Mouse (Mus musculus) CH12.LX (cell line): ENCODE data around the gene Trpv1. TPM values are rescaled to one million over a fixed set of nuclear protein-coding genes. Genes with fewer than 3 reads are reported as not detected.

Experiments used
- DNase-seq: peaks from one replicate; pipeline ENCODE4 v3.0.0-alpha.2; 2013; ENCODE audit errors: extremely low read depth
- H3K27ac ChIP-seq: 2 replicates; pipeline ENCODE4 v1.5.1; 2012; ENCODE audit warnings: low read depth, mild to moderate bottlenecking, control low read depth, moderate library complexity; ENCODE audit not compliant: insufficient read depth
- H3K27me3 ChIP-seq: replicated peaks from 2 replicates; pipeline ENCODE3; 2012; ENCODE audit warnings: inconsistent platforms
- H3K36me3 ChIP-seq, 2 experiments: replicated peaks in 1 of 2; 2 replicates each; pipeline versions ENCODE3 to v1.6.1; 2012; ENCODE audit warnings: inconsistent platforms in 1 of 2, low read length in 1 of 2, mild to moderate bottlenecking in 1 of 2, mixed read lengths in 1 of 2, moderate library complexity in 1 of 2; ENCODE audit not compliant: control insufficient read depth in 1 of 2, insufficient read depth in 1 of 2
- H3K4me1 ChIP-seq, 2 experiments: 2 replicates each; pipeline ENCODE4 v1.6.1; 2012; ENCODE audit warnings: inconsistent platforms in 1 of 2, moderate library complexity in 1 of 2; ENCODE audit not compliant: insufficient read depth in 2 of 2, control insufficient read depth in 1 of 2
- H3K4me2 ChIP-seq: 2 replicates; pipeline ENCODE4 v1.6.1; 2012; ENCODE audit warnings: low read depth, mild to moderate bottlenecking, control low read depth; ENCODE audit not compliant: poor library complexity, insufficient read depth, severe bottlenecking
- H3K4me3 ChIP-seq, 3 experiments: fragments of 150-350 bp in 1 of 3; sonication (generic) in 1 of 3; replicated peaks in 1 of 3; 2 replicates each; pipeline versions ENCODE3 to v1.5.1; 2011 to 2012; ENCODE audit warnings: low read depth in 2 of 3, low read length in 2 of 3, mild to moderate bottlenecking in 2 of 3, moderate library complexity in 2 of 3, control low read depth in 1 of 3, improper control_type of control experiment in 1 of 3, inconsistent platforms in 1 of 3, mixed read lengths in 1 of 3; ENCODE audit not compliant: poor library complexity in 1 of 3
- H3K79me2 ChIP-seq: replicated peaks from 2 replicates; pipeline ENCODE4 v1.6.1; 2012; ENCODE audit warnings: mild to moderate bottlenecking, moderate library complexity; ENCODE audit not compliant: control insufficient read depth, poor library complexity, insufficient read depth, severe bottlenecking; ENCODE audit errors: extremely low read depth
- H3K9ac ChIP-seq: 2 replicates; pipeline ENCODE4 v1.6.1; 2012; ENCODE audit warnings: low read depth, mild to moderate bottlenecking, control low read depth, moderate library complexity; ENCODE audit not compliant: insufficient read depth
- H3K9me3 ChIP-seq: replicated peaks from 2 replicates; pipeline ENCODE3; 2012; ENCODE audit warnings: low read length, inconsistent platforms, mixed read lengths
- CHD1 ChIP-seq: IDR thresholded peaks from 2 replicates; pipeline ENCODE4 v1.6.1; 2012; ENCODE audit warnings: low read depth, low read length, improper control_type of control experiment, inconsistent platforms
- CTCF ChIP-seq, 2 experiments: IDR thresholded peaks in 1 of 2; conservative IDR thresholded peaks in 1 of 2; 2 replicates each; pipeline ENCODE4 v1.5.1; 2011 to 2012; ENCODE audit warnings: low read depth in 2 of 2, low read length in 2 of 2, improper control_type of control experiment in 1 of 2, inconsistent platforms in 1 of 2, mild to moderate bottlenecking in 1 of 2, moderate library complexity in 1 of 2
- E2F4 ChIP-seq: IDR thresholded peaks from 2 replicates; pipeline ENCODE4 v1.6.1; 2011; ENCODE audit warnings: low read depth, low read length, improper control_type of control experiment; ENCODE audit not compliant: insufficient replicate concordance
- EP300 ChIP-seq: IDR thresholded peaks from 2 replicates; pipeline ENCODE4 v1.6.1; 2011; ENCODE audit warnings: low read length, improper control_type of control experiment
- ETS1 ChIP-seq: conservative IDR thresholded peaks from 2 replicates; pipeline ENCODE4 v1.6.1; 2012; ENCODE audit warnings: low read depth, mild to moderate bottlenecking, inconsistent platforms, low read length, improper control_type of control experiment, moderate library complexity
- JUN ChIP-seq: IDR thresholded peaks from 2 replicates; pipeline ENCODE4 v1.6.1; 2011; ENCODE audit warnings: low read depth, mild to moderate bottlenecking, low read length, improper control_type of control experiment, moderate library complexity; ENCODE audit not compliant: insufficient read depth
- MAFK ChIP-seq: IDR thresholded peaks from 2 replicates; pipeline ENCODE4 v1.6.1; 2011; ENCODE audit warnings: low read length, improper control_type of control experiment; ENCODE audit not compliant: insufficient replicate concordance
- MAZ ChIP-seq: IDR thresholded peaks from 2 replicates; pipeline ENCODE4 v1.6.1; 2012; ENCODE audit warnings: low read depth, mild to moderate bottlenecking, inconsistent platforms, low read length, improper control_type of control experiment, moderate library complexity
- NELFE ChIP-seq: IDR thresholded peaks from 2 replicates; pipeline ENCODE4 v1.6.1; 2011; ENCODE audit warnings: low read depth, low read length, improper control_type of control experiment
- NRF1 ChIP-seq: IDR thresholded peaks from 2 replicates; pipeline ENCODE4 v1.6.1; 2014; ENCODE audit warnings: low read depth, mild to moderate bottlenecking, inconsistent platforms, low read length, improper control_type of control experiment, moderate library complexity
- PAX5 ChIP-seq: IDR thresholded peaks from 2 replicates; pipeline ENCODE4 v1.6.1; 2012; ENCODE audit warnings: low read length, inconsistent platforms, mixed read lengths
- POLR2A ChIP-seq: IDR thresholded peaks from 2 replicates; pipeline ENCODE4 v1.6.1; 2011; ENCODE audit warnings: low read depth, mild to moderate bottlenecking, improper control_type of control experiment, low read length
- POLR2AphosphoS2 ChIP-seq: IDR thresholded peaks from 2 replicates; pipeline ENCODE4 v1.6.1; 2011; ENCODE audit warnings: low read depth, low read length, improper control_type of control experiment
- RAD21 ChIP-seq: IDR thresholded peaks from 2 replicates; pipeline ENCODE4 v1.6.1; 2011; ENCODE audit warnings: low read depth, mild to moderate bottlenecking, low read length, improper control_type of control experiment, moderate library complexity
- SMC3 ChIP-seq: IDR thresholded peaks from 2 replicates; pipeline ENCODE4 v1.6.1; 2011; ENCODE audit warnings: low read depth, low read length, improper control_type of control experiment
- TCF12 ChIP-seq: IDR thresholded peaks from 2 replicates; pipeline ENCODE4 v1.6.1; 2014; ENCODE audit warnings: low read depth, mild to moderate bottlenecking, inconsistent platforms, low read length, improper control_type of control experiment
- UBTF ChIP-seq: IDR thresholded peaks from 2 replicates; pipeline ENCODE4 v1.6.1; 2012; ENCODE audit warnings: low read depth, mild to moderate bottlenecking, inconsistent platforms, low read length, improper control_type of control experiment, moderate library complexity
- USF1 ChIP-seq: IDR thresholded peaks from 2 replicates; pipeline ENCODE4 v1.6.1; 2014; ENCODE audit warnings: low read depth, mild to moderate bottlenecking, inconsistent platforms, low read length, improper control_type of control experiment
- USF2 ChIP-seq: conservative IDR thresholded peaks from 2 replicates; pipeline ENCODE4 v1.6.1; 2011; ENCODE audit warnings: low read depth, low read length, improper control_type of control experiment
- ZKSCAN1 ChIP-seq: IDR thresholded peaks from 2 replicates; pipeline ENCODE4 v1.6.1; 2012; ENCODE audit warnings: low read depth, inconsistent platforms, low read length, improper control_type of control experiment, borderline replicate concordance
- ZMIZ1 ChIP-seq: IDR thresholded peaks from 2 replicates; pipeline ENCODE4 v1.6.1; 2012; ENCODE audit warnings: low read depth, mild to moderate bottlenecking, inconsistent platforms, low read length, improper control_type of control experiment
- ZNF384 ChIP-seq: IDR thresholded peaks from 2 replicates; pipeline ENCODE4 v1.6.1; 2012; ENCODE audit warnings: low read depth, low read length, improper control_type of control experiment, inconsistent platforms
- dilution Hi-C: fragments of 300-500 bp; cut with MboI; formaldehyde crosslinking; loops from 2 replicates; pipeline ENCODE4 v1.14.3; 2020; ENCODE audit warnings: low sequenced_read_pairs; ENCODE audit not compliant: extremely low pct_unique_long_range_greater_than_20kb, extremely low pct_ligation_motif_present
- in situ Hi-C: fragments of 300-500 bp; cut with MboI; formaldehyde crosslinking; loops from 3 replicates; pipeline ENCODE4 v1.14.3; 2019; ENCODE audit warnings: low sequenced_read_pairs, low pct_ligation_motif_present, low pct_unique_long_range_greater_than_20kb, mixed read lengths
- polyA plus RNA-seq: library from polyadenylated mRNA; unstranded; fragments of >175 nt; gene quantifications from 2 replicates; pipeline ENCODE4 v1.2.1, GENCODE M21; 2012; ENCODE audit warnings: low read depth; ENCODE audit not compliant: insufficient read length
- total RNA-seq, 2 experiments: library from RNA; depleted of rRNA; stranded (reverse); fragments of 300-350 nt in 1 of 2; fragments of >200 nt in 1 of 2; gene quantifications; 2 replicates each; pipeline ENCODE4 v1.2.3; 2012 to 2014

Gene Trpv1
- total and polyA plus RNA-seq, 3 experiments: 0.08 to 0.13 TPM; not detected in 1

GRCm38 (mm10) chr11:73205194-73205593, 28.9 kb upstream of the Trpv1 start:
- Histone ChIP-seq H3K27ac (no peak overlapping the region), H3K4me2 (no peak overlapping the region), H3K36me3 (no peaks in the 10 kb centered on the region), H3K79me2 (no peaks in the 10 kb centered on the region), H3K4me1 (peaks cover 4 to 9% of the 10 kb centered on the region in 2 experiments; a peak in 3 of 4 replicates), H3K27me3 (peaks cover 2% of the 10 kb centered on the region), H3K9me3 (peaks cover 2% of the 10 kb centered on the region), H3K9ac (no peak overlapping the region), H3K4me3 (no peak overlapping the region)
- dilution Hi-C loops (no loop called here), in situ Hi-C loops (no loop called here)
- TF ChIP-seq ZNF384 (no peak), ZKSCAN1 (no peak), ZMIZ1 (no peak), POLR2AphosphoS2 (no peak), POLR2A (no peak), USF2 (no peak), USF1 (no peak), TCF12 (no peak), UBTF (no peak), JUN (no peak), MAFK (no peak)
- no peak for DNase-seq

GRCm38 (mm10) chr11:73207621-73208020, 26.5 kb upstream of the Trpv1 start:
- no peaks in the 10 kb centered on the region for H3K79me2 ChIP-seq
- dilution Hi-C loops (no loop called here), in situ Hi-C loops (no loop called here)
- no peak overlapping the region for H3K27ac ChIP-seq
- no peaks in the 10 kb centered on the region for H3K27me3 ChIP-seq
- no peaks in the 10 kb centered on the region for H3K4me1 ChIP-seq
- TF ChIP-seq E2F4 (no peak), NRF1 (no peak), MAZ (no peak), CTCF (conservative IDR thresholded peaks at IDR 0.05 in 1 of 2, IDR thresholded peaks at IDR 0.05 in 1 of 2; ENCODE audit: low read depth in 2 of 2, low read length in 2 of 2) (peak in 1 of 2 experiments; percentile 56; a peak in 2 of 4 replicates), NELFE (no peak), SMC3 (peak; percentile 29; the same call in 1 of the 2 replicates), UBTF (no peak), EP300 (no peak), RAD21 (peak; percentile 40), POLR2AphosphoS2 (no peak), PAX5 (no peak), ETS1 (no peak), CHD1 (no peak), POLR2A (no peak)
- H3K4me3 ChIP-seq: no peak overlapping the region
- peaks cover 2% of the 10 kb centered on the region for H3K9me3 ChIP-seq
- H3K4me2 ChIP-seq: no peak overlapping the region
- H3K36me3 ChIP-seq: no peaks in the 10 kb centered on the region
- H3K9ac ChIP-seq: no peak overlapping the region
- peak; percentile 29 for DNase-seq
